Mouse (Mus musculus) gastrocnemius, adult 8-10 months (tissue): ENCODE data around the gene Nt5c2. TPM values are rescaled to one million over a fixed set of nuclear protein-coding genes. Genes with fewer than 3 reads are reported as not detected.

Source experiments
- DNase-seq, 2 experiments: peaks; one replicate each; pipeline ENCODE4 v3.0.0; 2022; ENCODE audit warnings: low spot score in 2 of 2
- total RNA-seq, 4 experiments: library from RNA; stranded (reverse); gene quantifications; 2 replicates each; pipeline ENCODE4 v1.2.4; 2022

Gene Nt5c2
- total RNA-seq, 4 experiments from 2014 or later = 5.8 to 10.2 (median 8.1) TPM

GRCm38 (mm10) chr19:46887811-46888527 is 127.0 kb downstream of the Nt5c2 start:
- DNase-seq = no peak

- DNase-seq = no peak
These were observed 128.1 kb downstream of the Nt5c2 start for GRCm38 (mm10) chr19:46886826-46887225.

- DNase-seq = no peak
These were observed 129.6 kb downstream of the Nt5c2 start for GRCm38 (mm10) chr19:46885365-46885764.

GRCm38 (mm10) chr19:46879876-46880275 is 135.1 kb downstream of the Nt5c2 start:
- DNase-seq = no peak

- peak; percentile 44 to 60 for DNase-seq
These were observed 136.6 kb downstream of the Nt5c2 start for GRCm38 (mm10) chr19:46878346-46878745.

GRCm38 (mm10) chr19:46877886-46878285 is 137.1 kb downstream of the Nt5c2 start:
- no peak for DNase-seq

GRCm38 (mm10) chr19:46875790-46876189 is 139.2 kb downstream of the Nt5c2 start:
- peak; percentile 67 to 71 for DNase-seq

- DNase-seq = no peak
These were observed 141.0 kb downstream of the Nt5c2 start for GRCm38 (mm10) chr19:46873924-46874323.

GRCm38 (mm10) chr19:46871651-46872050 is 143.3 kb downstream of the Nt5c2 start:
- DNase-seq = no peak

- DNase-seq = no peak
These were observed 143.9 kb downstream of the Nt5c2 start for GRCm38 (mm10) chr19:46871096-46871495.

- peak; percentile 63 to 71 for DNase-seq
These were observed 145.4 kb downstream of the Nt5c2 start for GRCm38 (mm10) chr19:46869526-46869925.

- no peak for DNase-seq
These were observed 145.9 kb downstream of the Nt5c2 start for GRCm38 (mm10) chr19:46869049-46869448.

GRCm38 (mm10) chr19:46865381-46865780 is 149.6 kb downstream of the Nt5c2 start:
- DNase-seq = no peak

- no peak for DNase-seq
These were observed 150.1 kb downstream of the Nt5c2 start for GRCm38 (mm10) chr19:46864731-46865331.

- DNase-seq = no peak
These were observed 150.9 kb downstream of the Nt5c2 start for GRCm38 (mm10) chr19:46864079-46864478.

- no peak for DNase-seq
These were observed 151.6 kb downstream of the Nt5c2 start for GRCm38 (mm10) chr19:46863236-46863927.

GRCm38 (mm10) chr19:46862556-46862955 is 152.4 kb downstream of the Nt5c2 start:
- DNase-seq = no peak

- no peak for DNase-seq
These were observed 156.8 kb downstream of the Nt5c2 start for GRCm38 (mm10) chr19:46858200-46858599.

GRCm38 (mm10) chr19:46857277-46857989 is 157.5 kb downstream of the Nt5c2 start:
- no peak for DNase-seq

- DNase-seq = no peak
These were observed 158.2 kb downstream of the Nt5c2 start for GRCm38 (mm10) chr19:46856780-46857179.

- DNase-seq = no peak
These were observed 158.7 kb downstream of the Nt5c2 start for GRCm38 (mm10) chr19:46856232-46856631.
